Mouse (Mus musculus): ENCODE data around the gene Ift172. TPM values are rescaled to one million over a fixed set of nuclear protein-coding genes. Genes with fewer than 3 reads are reported as not detected.

Gene Ift172
- polyA plus RNA-seq, 1 experiment = 22.5 TPM

Other genes starting within 250 kb of the Ift172 start
- gene Atraid, start 242.8 kb downstream of the Ift172 start, polyA plus RNA-seq (2012; fragmentation: generic; extraction: Trizol) = 143 TPM
- gene Slc5a6, start 242.2 kb downstream of the Ift172 start, polyA plus RNA-seq (2012; fragmentation: generic; extraction: Trizol) = 11.1 TPM
- gene Cad, start 236.3 kb downstream of the Ift172 start, polyA plus RNA-seq (2012; fragmentation: generic; extraction: Trizol) = 31.5 TPM
- not detected for gene Dnajc5g, start 184.8 kb downstream of the Ift172 start, polyA plus RNA-seq (2012; fragmentation: generic; extraction: Trizol)
- 0.19 TPM for gene Slc30a3, start 182.9 kb downstream of the Ift172 start, polyA plus RNA-seq (2012; fragmentation: generic; extraction: Trizol)
- gene Trim54, start 174.4 kb downstream of the Ift172 start, polyA plus RNA-seq (2012; fragmentation: generic; extraction: Trizol) = 110 TPM
- 0.78 TPM for gene Ucn, start 152.3 kb downstream of the Ift172 start, polyA plus RNA-seq (2012; fragmentation: generic; extraction: Trizol)
- 35.8 TPM for gene Mpv17, start 136.9 kb downstream of the Ift172 start, polyA plus RNA-seq (2012; fragmentation: generic; extraction: Trizol)
- gene Gm29609, start 111.2 kb downstream of the Ift172 start, polyA plus RNA-seq (2012; fragmentation: generic; extraction: Trizol) = 2.6 TPM
- gene Gtf3c2, start 111.0 kb downstream of the Ift172 start, polyA plus RNA-seq (2012; fragmentation: generic; extraction: Trizol) = 24.9 TPM
- gene Snx17, start 97.9 kb downstream of the Ift172 start, polyA plus RNA-seq (2012; fragmentation: generic; extraction: Trizol) = 138 TPM
- gene Eif2b4, start 97.7 kb downstream of the Ift172 start, polyA plus RNA-seq (2012; fragmentation: generic; extraction: Trizol) = 60.2 TPM
- gene Zfp513, start 88.8 kb downstream of the Ift172 start, polyA plus RNA-seq (2012; fragmentation: generic; extraction: Trizol) = 25.6 TPM
- 89.3 TPM for gene Ppm1g, start 70.4 kb downstream of the Ift172 start, polyA plus RNA-seq (2012; fragmentation: generic; extraction: Trizol)
- 87.9 TPM for gene Nrbp1, start 50.3 kb downstream of the Ift172 start, polyA plus RNA-seq (2012; fragmentation: generic; extraction: Trizol)
- not detected for gene Gm9970, start 49.9 kb downstream of the Ift172 start, polyA plus RNA-seq (2012; fragmentation: generic; extraction: Trizol)
- gene Krtcap3, start 39.4 kb downstream of the Ift172 start, polyA plus RNA-seq (2012; fragmentation: generic; extraction: Trizol) = 2.1 TPM
- 4.9 TPM for gene Fndc4, start 5.0 kb upstream of the Ift172 start, polyA plus RNA-seq (2012; fragmentation: generic; extraction: Trizol)
- gene Gckr, start 6.3 kb upstream of the Ift172 start, polyA plus RNA-seq (2012; fragmentation: generic; extraction: Trizol) = 0.16 TPM
- 12.8 TPM for gene Zfp512, start 161.3 kb upstream of the Ift172 start, polyA plus RNA-seq (2012; fragmentation: generic; extraction: Trizol)
- not detected for gene 4930548H24Rik, start 194.6 kb upstream of the Ift172 start, polyA plus RNA-seq (2012; fragmentation: generic; extraction: Trizol)
- 19.1 TPM for gene Gpn1, start 203.6 kb upstream of the Ift172 start, polyA plus RNA-seq (2012; fragmentation: generic; extraction: Trizol)
- gene Slc4a1ap, start 235.9 kb upstream of the Ift172 start, polyA plus RNA-seq (2012; fragmentation: generic; extraction: Trizol) = 15.9 TPM
- 10.0 TPM for gene Supt7l, start 236.7 kb upstream of the Ift172 start, polyA plus RNA-seq (2012; fragmentation: generic; extraction: Trizol)

Measured in myocyte (in vitro differentiated cells).